In the genomic region with DNA sequence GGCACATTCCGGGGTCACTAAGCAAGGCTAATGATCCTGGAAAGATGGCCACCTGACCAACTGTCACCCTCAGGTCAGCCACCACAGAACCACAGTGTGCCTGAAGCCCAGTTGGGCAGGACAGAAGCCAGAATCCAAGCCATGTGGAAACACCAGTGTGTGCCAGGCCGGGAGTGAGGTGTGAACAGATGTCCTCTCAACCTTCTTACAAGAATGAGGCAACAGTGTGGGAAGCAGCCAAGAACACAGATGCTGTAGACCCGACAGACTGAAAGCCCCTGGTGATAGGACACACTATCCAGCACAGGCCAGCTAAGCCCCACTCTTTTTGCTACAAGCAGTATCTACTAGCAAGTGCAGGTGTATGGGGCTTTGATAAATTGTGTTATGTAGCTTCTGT, we compare ENCODE assay signal across 12 mouse cellular contexts. TPM values are rescaled to one million over a fixed set of nuclear protein-coding genes. Genes with fewer than 3 reads are reported as not detected.
DNase-seq lines count a peak whose midpoint lies in the region; ATAC-seq and TF ChIP-seq lines count a peak whose summit lies in the region.
"Had no signal": no experiment of that assay in that cellular context is flagged by ENCODE, and none has a peak within 500 bp of the region (broad histone marks: within the 10 kb centered on the region; RNA-seq: fewer than 3 reads in every experiment).

No protein-coding gene starts in this region.

- H3K4me3 ChIP-seq in heart, embryonic 11.5 days (ENCODE audit: low read depth, low read length) = no peak overlapping the region
- H3K4me3 ChIP-seq in heart, postnatal 0 days (ENCODE audit: low read depth, low read length) = no peak overlapping the region

- no peaks in the 10 kb centered on the region for H3K9me3 ChIP-seq in heart, embryonic 11.5 days (replicated peaks; ENCODE audit: control insufficient read depth, low read length)
- no peaks in the 10 kb centered on the region for H3K9me3 ChIP-seq in heart, postnatal 0 days (replicated peaks; ENCODE audit: control insufficient read depth, low read length)

- H3K4me2 ChIP-seq in heart, embryonic 11.5 days = no peak overlapping the region
- no peak overlapping the region for H3K4me2 ChIP-seq in heart, postnatal 0 days (ENCODE audit: low read depth, low read length)

- H3K4me1 ChIP-seq in heart, embryonic 11.5 days (ENCODE audit: control insufficient read depth, insufficient read depth, low read length) = peaks cover 2% of the 10 kb centered on the region; the same call in 1 of the 2 replicates
- peaks cover 11% of the 10 kb centered on the region; the same call in 1 of the 2 replicates for H3K4me1 ChIP-seq in heart, postnatal 0 days (ENCODE audit: control insufficient read depth, insufficient read depth)

- no peaks in the 10 kb centered on the region for H3K36me3 ChIP-seq in heart, embryonic 11.5 days (ENCODE audit: control insufficient read depth, insufficient read depth, low read length)
- H3K36me3 ChIP-seq in heart, postnatal 0 days (replicated peaks; ENCODE audit: control insufficient read depth, insufficient read depth, low read length) = no peaks in the 10 kb centered on the region

- H3K27me3 ChIP-seq in heart, embryonic 11.5 days (ENCODE audit: control insufficient read depth, insufficient read depth, low read length) = 0 out of 2 replicates have a peak, but pooled peaks cover 4% of the 10 kb centered on the region
- H3K27me3 ChIP-seq in heart, postnatal 0 days (ENCODE audit: control insufficient read depth, insufficient read depth, low read length) = no peaks in the 10 kb centered on the region

- TF ChIP-seq EP300 in heart, postnatal 0 days (IDR thresholded peaks at IDR 0.05; ENCODE audit: low read depth) = no peak

- no peak for ATAC-seq in heart, embryonic 11.5 days (replicated peaks; ENCODE audit: insufficient number of reproducible peaks, low FRiP score, low TSS enrichment)
- ATAC-seq in heart, postnatal 0 days (ENCODE audit: insufficient read depth, low read depth) = peak; percentile 70
- ATAC-seq: activated CD4-positive, CD25-positive, alpha-beta regulatory T cell, adult 4 months had no signal

- no peak overlapping the region for H3K9ac ChIP-seq in heart, embryonic 11.5 days (ENCODE audit: low read depth, low read length)
- no peak overlapping the region for H3K9ac ChIP-seq in heart, postnatal 0 days (replicated peaks; ENCODE audit: low read depth, low read length)

- H3K27ac ChIP-seq in heart, embryonic 11.5 days (ENCODE audit: low read depth, low read length) = no peak overlapping the region
- H3K27ac ChIP-seq in heart, postnatal 0 days (ENCODE audit: low read depth) = no peak overlapping the region
- H3K27ac ChIP-seq: macrophage had no signal

- TF ChIP-seq CTCF in heart, postnatal 0 days (IDR thresholded peaks at IDR 0.05; ENCODE audit: low read depth) = no peak

- WGBS in heart, embryonic 11.5 days (ENCODE audit: insufficient replicate concordance) = 58% methylated on average over 3 of the region's 3 CpGs
- whole genome bisulfite sequencing in heart, postnatal 0 days = 48% methylated on average over 3 of the region's 3 CpGs

- DNase-seq in heart, adult 18-20 months = peak; percentile 80 to 87
- peak; percentile 88 for DNase-seq in brain, adult 2 months (ENCODE audit: low read depth, low spot score)
- peak; percentile 53 for DNase-seq in cerebellum, adult 8-10 months
- peak; percentile 43 for DNase-seq in heart, postnatal 0 days (ENCODE audit: low spot score)
- no peak for DNase-seq in retina, postnatal 1 day
- no peak for DNase-seq in ovary, postnatal 14 days (ENCODE audit: low spot score)
- no peak for DNase-seq in adrenal gland, postnatal 4 days (ENCODE audit: low spot score in 2 of 2)
- DNase-seq: kidney, adult 8-10 months had no signal

RNA-seq across cellular contexts. Expression of a gene that starts 30.6 kb away (rescaled TPM):
- not detected for total RNA-seq in heart, adult 18-20 months (2021)
- polyA plus RNA-seq in heart, embryonic 11.5 days (2014; fragmentation: Nextera tagmentation; extraction: Ambion mirVana) = 0.27 TPM in 1 of 2 replicates, not detected in the other
- total RNA-seq in heart, postnatal 0 days (2014; rRNA removed; ENCODE audit: low replicate concordance) = not detected in 2 replicates
- 0.08 TPM in 1 of 2 replicates, not detected in the other for polyA plus RNA-seq in heart, postnatal 0 days (2015; fragmentation: Nextera tagmentation; extraction: Ambion mirVana)
- total RNA-seq in adrenal gland, postnatal 4 days (2021) = 1,000 to 10,000 TPM; 1,913 to 1,920 TPM
- total RNA-seq: common myeloid progenitor, adult 5-6 weeks had no signal
- polyA plus RNA-seq: activated CD4-positive, CD25-positive, alpha-beta regulatory T cell, adult 4 months; macrophage had no signal

Comparison
In these comparisons a context has a peak if more than half of its experiments do, and no peak if none do; other contexts are left out.
1. DNase-seq: peak in heart, adult 18-20 months (2 of 2), brain, adult 2 months (single experiment), cerebellum, adult 8-10 months (single experiment) and heart, postnatal 0 days (single experiment); none in retina, postnatal 1 day (single experiment), ovary, postnatal 14 days (single experiment) and adrenal gland, postnatal 4 days (0 of 2).
2. RNA of a gene that starts 30.6 kb away (total RNA-seq): 1,913 to 1,920 TPM in adrenal gland, postnatal 4 days; not detected in heart, postnatal 0 days and not detected in heart, adult 18-20 months; every median in the first group is over 1,000 times any median in the second.